Mouse (Mus musculus) forebrain, embryonic 13.5 days (tissue): ENCODE results near the gene Gcgr. TPM values are rescaled to one million over a fixed set of nuclear protein-coding genes. Genes with fewer than 3 reads are reported as not detected.
"Not testable (repeated sequence)": the region's sequence is repeated elsewhere in the genome, so short reads cannot be mapped to it uniquely, and the experiment has no call there.

ENCODE experiments used
- ATAC-seq: fragments of 200-750 bp; cut with Nextera tagmentation; 2 replicates; pipeline ENCODE4 v1.8.0; 2017
- H3K27ac ChIP-seq: fragments of 300-500 bp; sonication (generic); 2 replicates; pipeline ENCODE4 v1.5.1; 2015; ENCODE audit warnings: inconsistent platforms, mild to moderate bottlenecking, moderate library complexity
- H3K27me3 ChIP-seq: fragments of 300-500 bp; sonication (generic); 2 replicates; pipeline ENCODE4 v1.6.1; 2015; ENCODE audit warnings: mild to moderate bottlenecking, inconsistent platforms
- H3K36me3 ChIP-seq: fragments of 300-500 bp; sonication (generic); 2 replicates; pipeline ENCODE4 v1.6.1; 2015; ENCODE audit warnings: mild to moderate bottlenecking, inconsistent platforms; ENCODE audit not compliant: poor library complexity, severe bottlenecking
- H3K4me1 ChIP-seq: fragments of 300-500 bp; sonication (generic); 2 replicates; pipeline ENCODE4 v1.6.1; 2015; ENCODE audit warnings: inconsistent platforms
- H3K4me2 ChIP-seq: fragments of 300-500 bp; sonication (generic); 2 replicates; pipeline ENCODE4 v1.6.1; 2015; ENCODE audit warnings: inconsistent platforms, mild to moderate bottlenecking, moderate library complexity
- H3K4me3 ChIP-seq: fragments of 300-500 bp; sonication (generic); 2 replicates; pipeline ENCODE4 v1.5.1; 2015; ENCODE audit warnings: mild to moderate bottlenecking, inconsistent platforms
- H3K9ac ChIP-seq: fragments of 300-500 bp; sonication (generic); 2 replicates; pipeline ENCODE4 v1.6.1; 2015; ENCODE audit warnings: mild to moderate bottlenecking, inconsistent platforms
- H3K9me3 ChIP-seq: fragments of 300-500 bp; sonication (generic); replicated peaks from 2 replicates; pipeline ENCODE4 v1.6.1; 2016; ENCODE audit warnings: inconsistent platforms
- WGBS: fragments of 180-500 bp; shearing (Covaris S2); methylation state at CpG from one replicate; pipeline ENCODE4 v1.1.7; 2015; 5-methylcytosine and 5-hydroxymethylcytosine counted together
- polyA plus RNA-seq: library from polyadenylated mRNA; unstranded; fragments of >200 nt; fragmentation: Nextera tagmentation; extraction: Ambion mirVana; gene quantifications from 2 replicates; pipeline ENCODE4 v1.2.1, GENCODE M21; 2015

The Gcgr gene
- polyA plus RNA-seq, 1 experiment from 2014 or later, result 0.08 TPM

GRCm38 (mm10) chr11:120582268-120582981 lies 51.9 kb downstream of the Gcgr start:
- H3K9me3 ChIP-seq, result no peaks in the 10 kb centered on the region
- 76% methylated on average over 8 of the region's 8 CpGs for WGBS
- H3K4me3 ChIP-seq, result peak overlapping the region; percentile 95
- peaks cover 67% of the 10 kb centered on the region for H3K36me3 ChIP-seq
- peak overlapping the region; percentile 97 for H3K4me2 ChIP-seq
- peaks cover 30% of the 10 kb centered on the region for H3K4me1 ChIP-seq
- ATAC-seq, result no peak
- peak overlapping the region; percentile 95 for H3K9ac ChIP-seq
- peak overlapping the region; percentile 93 for H3K27ac ChIP-seq
- H3K27me3 ChIP-seq, result no peaks in the 10 kb centered on the region

- not testable (repeated sequence) for H3K4me3 ChIP-seq, H3K4me2 ChIP-seq, H3K9me3 ChIP-seq, H3K27me3 ChIP-seq, H3K9ac ChIP-seq, ATAC-seq, H3K27ac ChIP-seq
- Histone ChIP-seq H3K36me3 (peaks cover 67% of the 10 kb centered on the region), H3K4me1 (peaks cover 30% of the 10 kb centered on the region)
- WGBS, result 92% methylated on average over 2 of the region's 2 CpGs
Observed at GRCm38 (mm10) chr11:120582982-120583293, 52.4 kb downstream of the Gcgr start.

- Histone ChIP-seq H3K4me2 (no peak overlapping the region), H3K36me3 (peaks cover 67% of the 10 kb centered on the region), H3K9ac (no peak overlapping the region), H3K4me3 (no peak overlapping the region), H3K27me3 (no peaks in the 10 kb centered on the region), H3K9me3 (no peaks in the 10 kb centered on the region), H3K4me1 (peaks cover 27% of the 10 kb centered on the region), H3K27ac (no peak overlapping the region)
- no peak for ATAC-seq
- 97% methylated on average over 1 of the region's 1 CpGs for WGBS
Observed at GRCm38 (mm10) chr11:120583937-120584336, 53.4 kb downstream of the Gcgr start.

GRCm38 (mm10) chr11:120588531-120588930 lies 58.0 kb downstream of the Gcgr start:
- Histone ChIP-seq H3K4me2 (no peak overlapping the region), H3K36me3 (peaks cover 96% of the 10 kb centered on the region), H3K9me3 (no peaks in the 10 kb centered on the region), H3K9ac (no peak overlapping the region), H3K27ac (no peak overlapping the region), H3K4me3 (no peak overlapping the region), H3K27me3 (no peaks in the 10 kb centered on the region), H3K4me1 (no peaks in the 10 kb centered on the region)
- ATAC-seq, result no peak
- 93% methylated on average over 6 of the region's 6 CpGs for WGBS

Other genes with a start within 250 kb of the Gcgr start
- gene Actg1, start 182.2 kb upstream of the Gcgr start, polyA plus RNA-seq, result 3,229 and 3,555 TPM in 2 replicates
- 1.3 and 1.7 TPM in 2 replicates for gene Fscn2, start 169.2 kb upstream of the Gcgr start, polyA plus RNA-seq
- 51.0 and 63.1 TPM in 2 replicates for gene Faap100, start 151.9 kb upstream of the Gcgr start, polyA plus RNA-seq
- 33.6 and 33.9 TPM in 2 replicates for gene Nploc4, start 93.0 kb upstream of the Gcgr start, polyA plus RNA-seq
- gene Tspan10, start 88.1 kb upstream of the Gcgr start, polyA plus RNA-seq, result not detected in 2 replicates
- gene Pde6g, start 77.2 kb upstream of the Gcgr start, polyA plus RNA-seq, result 0.19 and 0.20 TPM in 2 replicates
- 9.2 and 10.7 TPM in 2 replicates for gene Oxld1, start 72.6 kb upstream of the Gcgr start, polyA plus RNA-seq
- 30.9 and 31.3 TPM in 2 replicates for gene Ccdc137, start 72.6 kb upstream of the Gcgr start, polyA plus RNA-seq
- gene Arl16, start 63.1 kb upstream of the Gcgr start, polyA plus RNA-seq, result 49.8 and 56.5 TPM in 2 replicates
- gene Mrpl12, start 46.1 kb upstream of the Gcgr start, polyA plus RNA-seq, result 127 TPM in 2 replicates
- 31.1 and 41.9 TPM in 2 replicates for gene Slc25a10, start 38.9 kb upstream of the Gcgr start, polyA plus RNA-seq
- 228 and 240 TPM in 2 replicates for gene Mcrip1, start 19.0 kb downstream of the Gcgr start, polyA plus RNA-seq
- not detected in 2 replicates for gene Ppp1r27, start 20.4 kb downstream of the Gcgr start, polyA plus RNA-seq
- gene P4hb, start 42.6 kb downstream of the Gcgr start, polyA plus RNA-seq, result 253 and 286 TPM in 2 replicates
- gene Arhgdia, start 50.9 kb downstream of the Gcgr start, polyA plus RNA-seq, result 462 and 508 TPM in 2 replicates
- 420 and 488 TPM in 2 replicates for gene Alyref, start 67.7 kb downstream of the Gcgr start, polyA plus RNA-seq
- 204 and 211 TPM in 2 replicates for gene Anapc11, start 67.7 kb downstream of the Gcgr start, polyA plus RNA-seq
- gene Npb, start 77.8 kb downstream of the Gcgr start, polyA plus RNA-seq, result 0.50 TPM in 1 of 2 replicates, not detected in the other
- 140 and 159 TPM in 2 replicates for gene Pcyt2, start 87.2 kb downstream of the Gcgr start, polyA plus RNA-seq
- 42.7 and 43.1 TPM in 2 replicates for gene Sirt7, start 94.5 kb downstream of the Gcgr start, polyA plus RNA-seq
- gene Mafg, start 102.9 kb downstream of the Gcgr start, polyA plus RNA-seq, result 19.8 and 24.1 TPM in 2 replicates
- 23.9 and 25.5 TPM in 2 replicates for gene Pycr1, start 113.1 kb downstream of the Gcgr start, polyA plus RNA-seq
- gene Myadml2, start 117.5 kb downstream of the Gcgr start, polyA plus RNA-seq, result 0.25 and 0.81 TPM in 2 replicates
- 0.15 and 0.29 TPM in 2 replicates for gene Notum, start 130.5 kb downstream of the Gcgr start, polyA plus RNA-seq
- gene Aspscr1, start 142.3 kb downstream of the Gcgr start, polyA plus RNA-seq, result 142 and 151 TPM in 2 replicates
- gene Cenpx, start 183.0 kb downstream of the Gcgr start, polyA plus RNA-seq, result 127 TPM in 2 replicates
- gene Lrrc45, start 183.2 kb downstream of the Gcgr start, polyA plus RNA-seq, result 64.5 and 72.9 TPM in 2 replicates
- gene Rac3, start 190.8 kb downstream of the Gcgr start, polyA plus RNA-seq, result 83.0 and 105 TPM in 2 replicates
- gene Dcxr, start 196.6 kb downstream of the Gcgr start, polyA plus RNA-seq, result 7.8 and 9.5 TPM in 2 replicates
- 0.26 TPM in 1 of 2 replicates, not detected in the other for gene Cbr2, start 201.4 kb downstream of the Gcgr start, polyA plus RNA-seq
- gene Hmga1b, start 232.1 kb downstream of the Gcgr start, polyA plus RNA-seq, result 2.7 and 4.0 TPM in 2 replicates